Mouse (Mus musculus): ENCODE data around the gene Ndufb4.
"Not testable (repeated sequence)": the region's sequence is repeated elsewhere in the genome, so short reads cannot be mapped to it uniquely, and the experiment has no call there.

Gene Ndufb4

DNA sequence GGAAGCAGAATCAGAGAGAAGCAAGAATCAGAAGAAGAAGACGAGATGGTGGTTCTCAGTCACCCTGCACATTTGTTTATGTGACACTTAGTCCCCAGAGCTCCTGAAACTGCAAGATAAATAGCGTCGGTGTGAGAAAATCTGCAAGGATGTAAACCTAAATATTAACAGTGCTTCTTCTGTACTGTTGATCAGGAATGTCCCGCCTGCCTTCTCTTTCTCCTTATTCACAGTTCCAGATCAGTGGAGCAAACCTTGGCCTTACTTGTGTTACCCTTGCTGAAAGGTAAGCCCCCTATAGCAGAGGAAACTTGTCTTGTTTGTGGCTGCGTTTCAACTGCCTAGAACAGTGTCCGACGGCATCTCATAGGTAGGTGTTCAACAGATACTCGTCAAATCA, 23.3 kb upstream of the Ndufb4 start:
- no peak for DNase-seq (ENCODE audit: low read depth, low spot score)

DNA sequence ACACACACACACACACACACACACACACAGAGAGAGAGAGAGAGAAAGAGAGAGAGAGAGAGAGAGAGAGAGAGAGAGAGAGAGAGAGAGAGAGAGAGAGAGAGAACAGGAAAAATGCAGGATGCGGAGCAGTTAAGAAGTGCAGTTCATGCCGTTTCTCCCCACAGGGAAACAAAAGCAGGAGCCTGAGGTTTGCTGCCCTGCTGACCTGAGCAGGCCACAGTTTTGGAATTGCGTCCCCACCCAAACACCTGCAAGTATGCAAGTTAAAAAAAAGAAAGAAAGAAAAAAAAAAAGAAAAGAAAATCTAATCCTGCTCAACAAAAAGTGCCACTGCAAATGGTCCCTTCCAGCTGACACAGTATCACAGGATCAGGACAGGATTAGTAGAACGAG, 22.4 kb upstream of the Ndufb4 start:
- DNase-seq (ENCODE audit: low read depth, low spot score), result no peak

DNA sequence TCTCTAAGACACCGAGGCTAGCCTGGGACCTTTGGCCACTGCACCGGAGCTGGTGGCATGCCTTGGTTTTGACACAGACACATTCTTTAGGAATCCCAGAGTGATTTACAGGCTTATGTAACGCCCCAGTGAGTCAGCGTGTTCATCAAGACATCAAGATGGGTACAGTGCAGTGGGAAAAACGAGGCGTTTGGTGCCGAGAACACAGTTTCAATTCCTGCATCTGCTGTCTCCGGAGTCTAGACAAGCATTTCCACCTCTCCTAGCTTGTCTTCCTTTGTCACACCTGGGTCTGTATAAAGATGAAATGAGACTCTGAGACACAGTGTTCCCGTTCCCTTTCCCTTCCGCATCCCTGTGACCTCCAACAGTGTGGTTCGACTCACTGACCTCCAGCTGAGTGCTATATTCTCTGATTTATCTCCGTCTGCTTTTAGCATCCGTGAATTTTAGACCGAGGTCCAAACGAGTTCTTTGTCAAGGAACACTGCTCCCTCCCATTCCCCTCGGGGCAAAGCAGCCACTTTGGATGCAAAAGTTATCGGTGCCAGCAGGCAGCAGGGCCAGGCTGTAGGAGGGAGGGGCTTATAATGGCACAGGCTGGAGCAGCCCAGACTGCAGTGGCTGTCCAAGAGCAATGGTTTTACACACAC, 21.9 kb upstream of the Ndufb4 start:
- no peak for DNase-seq (ENCODE audit: low read depth, low spot score)

DNA sequence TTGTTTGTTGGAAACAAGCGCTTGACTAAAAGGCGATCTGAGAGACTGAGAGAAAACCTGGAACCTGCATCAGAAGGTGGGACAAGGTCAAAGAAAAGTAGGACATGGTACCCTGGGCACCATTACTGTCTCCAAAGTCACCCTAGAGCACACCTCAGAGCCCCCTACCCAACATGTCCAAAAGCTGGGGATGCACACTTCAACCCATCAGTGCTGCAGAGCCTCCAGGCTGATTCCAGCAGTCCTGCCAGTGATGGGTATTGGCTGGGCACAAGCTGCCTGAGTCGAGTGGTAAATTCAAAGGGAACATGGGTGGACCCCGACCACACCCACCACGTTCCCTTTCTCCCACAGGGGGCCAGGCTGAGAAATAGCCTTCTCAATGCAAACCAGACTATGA, 21.1 kb upstream of the Ndufb4 start:
- DNase-seq (ENCODE audit: low read depth, low spot score), result no peak

DNA sequence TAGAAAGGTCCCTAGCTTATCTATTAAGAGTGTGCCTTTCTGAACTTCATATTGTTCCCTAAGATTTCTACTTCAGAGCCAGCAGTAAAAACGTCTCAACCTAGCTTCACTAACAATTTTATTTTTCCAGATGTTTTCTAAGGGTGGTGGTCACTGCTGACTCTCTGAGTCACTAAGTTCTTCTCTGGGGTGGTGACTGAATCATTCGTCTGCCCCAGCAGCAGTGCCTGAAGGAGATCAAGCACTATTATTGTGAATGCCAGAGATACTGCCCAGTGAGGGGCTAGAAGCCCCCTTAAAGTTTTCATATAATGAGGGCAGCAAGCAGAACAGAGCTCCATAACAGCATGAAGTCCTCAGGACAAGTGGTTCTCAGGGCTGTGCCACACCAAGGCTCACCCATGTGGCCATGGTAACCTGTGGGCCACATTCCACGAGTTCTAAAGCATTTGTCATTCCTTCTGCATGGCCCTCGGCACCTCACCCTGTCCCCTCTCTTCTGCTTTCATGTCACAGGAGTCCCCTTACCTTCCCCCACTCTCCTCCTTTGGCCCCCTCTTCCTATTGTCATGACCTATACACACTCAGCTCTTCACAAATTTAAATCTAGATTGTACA, 16.5 kb upstream of the Ndufb4 start:
- DNase-seq (ENCODE audit: low read depth, low spot score), result no peak

DNA sequence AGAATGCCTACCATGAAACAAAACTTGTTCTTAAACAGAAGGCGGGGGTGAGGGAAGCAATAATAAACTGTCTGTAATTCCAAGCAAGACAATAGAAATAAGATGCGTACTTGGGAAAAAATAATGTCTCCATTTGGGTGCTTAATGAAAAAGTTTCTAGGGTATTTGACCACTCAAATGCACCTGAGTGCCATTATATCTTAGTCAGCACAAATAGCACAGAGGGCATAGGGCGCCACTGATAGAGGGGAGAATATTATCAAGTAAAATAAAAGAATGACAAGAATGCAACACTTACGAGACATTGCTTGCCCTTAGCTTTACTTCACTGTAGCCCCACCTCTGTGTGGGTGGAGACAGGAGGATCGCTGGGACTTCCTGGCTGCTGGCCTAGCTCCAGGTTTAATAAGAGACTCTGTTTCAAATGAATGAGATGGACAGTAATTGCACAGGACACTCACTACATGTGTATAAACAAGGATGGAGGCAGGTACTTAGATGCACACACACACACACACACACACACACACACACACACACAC, 11.2 kb upstream of the Ndufb4 start:
- no peak for DNase-seq (ENCODE audit: low read depth, low spot score)

DNA sequence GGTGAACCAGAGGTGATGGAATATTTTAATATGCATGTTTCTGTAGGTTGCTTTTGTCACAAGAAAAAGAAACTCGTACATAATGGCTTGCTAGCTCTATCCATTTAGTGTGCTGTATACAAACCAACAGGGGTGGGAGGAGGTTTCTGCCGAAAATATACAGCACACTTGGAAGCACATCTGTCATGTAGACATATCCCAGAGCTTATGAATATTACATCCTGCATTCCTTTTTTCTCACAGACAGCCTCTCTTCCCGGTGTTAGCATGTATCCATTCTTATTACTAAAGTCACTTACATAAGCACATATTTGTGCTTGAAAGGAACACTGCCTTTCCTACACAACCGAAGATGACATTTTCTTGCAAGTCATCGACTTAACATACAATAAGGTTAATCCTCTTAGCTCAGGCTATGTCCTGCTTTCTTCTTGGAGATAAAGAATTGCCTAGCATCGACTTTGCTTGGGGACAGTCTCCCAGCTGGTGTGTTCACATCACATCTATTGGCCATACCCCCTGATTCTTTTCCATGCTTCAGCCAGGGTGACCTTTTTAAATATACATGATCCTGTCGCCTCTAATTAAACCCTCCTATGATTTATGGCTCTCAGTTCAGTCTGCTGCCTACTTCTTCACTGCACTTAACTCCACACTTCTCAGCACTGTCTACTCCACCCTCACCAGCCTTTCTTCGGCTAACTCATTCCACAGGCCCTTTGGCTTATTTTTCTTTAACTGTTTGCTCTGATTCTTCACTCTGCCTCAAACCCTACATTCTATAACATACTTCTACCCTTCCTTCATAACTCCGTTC, 9.6 kb upstream of the Ndufb4 start:
- no peak for DNase-seq (ENCODE audit: low read depth, low spot score)

DNA sequence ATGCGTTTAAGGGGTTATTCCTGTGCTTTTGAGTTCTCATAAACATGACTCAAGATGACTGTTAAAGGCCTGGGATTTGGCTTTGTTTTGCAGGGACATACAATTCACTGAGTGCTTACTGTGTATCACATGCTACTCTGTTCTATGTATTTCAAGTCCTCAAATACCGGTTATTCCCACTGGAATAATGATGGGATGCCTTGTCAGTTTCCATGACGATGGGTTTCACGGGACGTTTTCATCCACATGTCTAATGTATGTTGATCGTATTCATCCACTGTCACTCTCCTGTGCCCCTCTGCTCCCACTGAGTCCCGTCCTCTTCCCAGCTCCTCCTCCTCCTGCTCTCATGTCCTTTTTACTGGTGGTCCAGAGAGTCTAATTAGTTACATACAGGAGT, 2.5 kb upstream of the Ndufb4 start:
- no peak for DNase-seq (ENCODE audit: low read depth, low spot score)

DNA sequence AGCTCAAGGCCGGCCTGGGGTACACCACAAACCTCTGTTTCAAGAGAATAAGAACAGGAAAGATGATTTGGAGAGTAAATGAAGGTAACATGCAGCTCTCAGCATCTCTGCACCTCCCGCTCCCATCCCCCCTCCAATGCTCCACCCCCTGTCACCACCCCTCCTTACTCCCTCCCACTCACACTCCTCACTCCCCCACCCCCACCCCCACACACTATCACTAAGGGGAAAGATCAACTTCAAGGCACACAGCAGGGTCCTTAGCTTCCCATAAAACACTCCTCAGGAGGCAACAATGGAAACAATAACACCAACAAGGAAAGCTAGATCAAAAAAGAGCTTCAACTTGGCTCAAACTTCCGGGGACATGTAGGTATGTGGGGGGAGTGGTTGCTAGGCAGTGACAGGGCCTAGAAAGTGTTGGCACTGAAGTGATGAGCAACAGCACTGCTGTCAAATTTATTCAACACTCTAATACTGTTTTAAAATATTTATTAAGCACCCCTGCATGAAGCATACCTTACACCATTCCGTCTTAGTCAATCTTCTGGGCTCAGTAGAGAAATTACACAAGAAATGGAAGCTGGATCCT, 1.6 kb upstream of the Ndufb4 start:
- DNase-seq (ENCODE audit: low read depth, low spot score), result no peak

DNA sequence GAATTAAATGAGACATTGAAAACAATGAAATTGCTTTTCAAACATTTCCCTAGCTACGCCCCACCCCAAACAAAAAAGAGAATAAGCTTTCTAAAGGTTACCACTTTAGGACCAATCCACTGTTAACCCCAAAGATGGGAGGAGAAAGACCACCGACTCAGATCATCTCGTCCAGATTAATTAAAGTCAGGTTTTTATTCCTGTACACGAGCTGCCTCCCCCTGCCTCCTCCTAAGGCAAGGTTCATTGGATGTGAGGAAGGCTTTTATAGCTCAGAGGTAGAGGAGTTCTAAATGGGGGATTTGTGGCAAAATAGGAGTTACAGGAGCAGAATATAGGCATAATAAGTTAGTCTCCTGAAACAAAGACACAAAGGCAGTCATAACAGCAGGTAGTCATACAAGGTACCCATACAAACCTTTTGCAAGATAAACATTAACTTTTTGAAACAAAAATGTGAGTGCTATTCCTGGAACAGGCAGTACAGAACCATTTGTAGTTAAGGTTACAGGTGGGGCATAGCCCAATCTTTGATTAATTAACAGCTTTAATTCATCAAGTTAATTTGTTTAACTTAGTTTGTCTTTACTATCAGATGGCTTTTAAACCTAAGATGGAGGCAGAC, 690 bp upstream of the Ndufb4 start:
- DNase-seq (ENCODE audit: low read depth, low spot score), result no peak

DNA sequence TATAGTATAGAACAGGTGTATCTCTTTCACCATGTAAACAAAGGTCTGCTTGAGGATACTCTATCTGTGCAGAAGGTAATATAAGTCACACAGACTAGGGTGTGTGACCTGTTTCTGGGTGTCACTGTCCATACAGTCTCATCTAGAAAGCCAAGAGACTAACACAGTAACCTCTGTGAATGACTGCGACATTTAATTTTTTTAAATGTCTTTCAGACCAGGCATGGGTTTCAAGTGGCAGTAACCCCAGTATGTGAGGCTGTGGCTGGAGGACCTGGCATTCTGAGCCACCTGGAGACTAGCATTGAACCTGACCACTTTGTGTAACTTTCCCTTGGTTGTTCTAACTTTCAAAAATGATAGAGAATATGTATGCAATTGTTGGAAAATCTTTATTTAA, 1.2 kb downstream of the Ndufb4 start:
- no peak for DNase-seq (ENCODE audit: low read depth, low spot score)

DNA sequence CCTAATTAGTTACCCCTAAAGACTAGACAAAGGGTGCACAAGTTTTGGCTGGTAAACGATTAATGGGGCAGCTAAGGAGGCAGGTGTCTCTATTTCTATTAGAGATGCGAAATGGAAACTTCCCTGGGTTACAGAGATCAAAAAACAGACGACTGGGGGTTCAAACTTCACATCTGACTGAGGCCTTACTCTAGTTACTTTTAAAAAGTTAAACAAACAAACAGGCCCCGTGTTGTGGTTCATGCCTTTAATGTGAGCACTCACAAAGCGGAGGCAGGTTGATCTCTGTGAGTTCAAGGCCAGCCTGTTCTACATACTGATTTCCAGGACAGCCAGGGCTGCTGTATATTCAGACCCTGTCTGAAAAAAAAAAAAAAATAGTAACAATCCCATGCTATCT, 1.6 kb downstream of the Ndufb4 start:
- no peak for DNase-seq (ENCODE audit: low read depth, low spot score)

DNA sequence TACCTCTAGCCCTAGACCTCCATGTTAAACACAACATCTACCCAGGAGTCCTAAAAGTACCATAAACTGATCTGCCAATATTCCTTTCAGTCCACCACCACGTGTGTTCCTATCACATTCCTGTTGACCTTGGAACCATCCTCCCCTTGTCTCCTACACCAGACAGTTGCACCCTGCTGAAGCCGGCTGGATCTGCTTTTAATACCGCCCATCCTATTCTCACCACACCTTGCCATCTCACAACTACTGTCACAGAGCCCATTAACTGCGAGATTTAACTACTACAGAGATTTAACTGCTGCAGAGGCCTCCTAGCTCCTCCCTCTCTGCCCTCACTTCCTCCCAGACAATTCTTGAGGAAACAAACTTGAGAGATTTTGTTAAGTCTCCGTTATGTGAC, 2.8 kb downstream of the Ndufb4 start:
- no peak for DNase-seq (ENCODE audit: low read depth, low spot score)

DNA sequence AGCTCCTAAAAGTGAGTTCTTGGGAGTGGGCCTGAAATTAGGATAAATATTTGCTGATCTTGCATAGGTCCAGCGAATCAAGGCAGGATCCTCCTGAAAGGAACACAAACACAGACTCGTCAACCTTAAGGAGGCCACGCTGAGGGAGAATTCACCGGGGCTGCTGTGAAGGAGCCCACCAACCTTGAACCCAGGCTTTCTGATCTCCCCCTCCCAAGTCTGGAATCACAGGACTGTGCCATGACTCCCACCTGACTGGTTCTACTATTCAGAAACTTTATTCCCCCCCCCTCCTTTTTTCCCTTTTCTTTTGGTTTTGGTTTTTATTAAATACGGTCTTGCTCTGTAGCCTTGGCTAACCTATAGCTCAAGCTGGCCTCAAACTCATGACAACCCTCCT, 5.2 kb downstream of the Ndufb4 start:
- DNase-seq (ENCODE audit: low read depth, low spot score), result no peak

DNA sequence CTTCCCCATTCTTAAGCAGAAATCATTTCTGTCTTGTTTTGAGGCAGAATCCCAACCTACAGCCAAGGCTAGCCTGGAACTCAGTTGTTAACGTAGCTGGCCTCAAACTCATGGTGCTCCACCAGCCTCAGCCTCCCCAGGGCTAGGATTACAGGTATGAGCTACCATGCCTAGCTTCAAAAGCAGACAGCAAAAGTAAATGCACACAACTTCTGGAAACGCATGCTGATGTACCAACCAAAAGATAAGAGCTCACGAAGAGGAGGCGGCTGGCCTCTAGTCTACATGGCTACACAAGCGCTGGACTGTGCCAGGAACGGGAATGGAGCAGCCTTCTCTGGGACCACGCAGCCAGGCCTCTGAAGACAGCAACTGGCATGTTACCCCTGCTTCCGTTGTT, 6.3 kb downstream of the Ndufb4 start:
- no peak for DNase-seq (ENCODE audit: low read depth, low spot score)

DNA sequence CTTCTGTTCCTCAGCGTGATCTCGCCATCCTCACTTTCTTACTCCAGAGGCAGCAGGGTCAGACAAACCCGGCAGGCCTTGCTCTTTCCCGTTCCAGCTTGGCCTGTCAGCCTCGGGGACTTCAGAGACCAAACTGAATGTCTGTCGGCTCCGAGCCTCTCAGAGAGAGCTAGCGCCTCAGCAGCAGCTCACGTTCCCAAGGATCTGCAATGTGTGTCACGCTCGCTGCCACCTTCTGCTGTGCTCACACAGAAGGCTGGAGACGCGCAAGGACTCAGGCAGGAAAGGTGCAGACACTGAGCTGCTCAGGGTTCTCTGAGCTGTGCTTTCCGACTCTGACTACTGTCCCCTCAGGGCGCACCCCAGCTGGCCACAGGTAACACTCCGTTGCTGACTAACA, 7.2 kb downstream of the Ndufb4 start:
- DNase-seq (ENCODE audit: low read depth, low spot score), result no peak

DNA sequence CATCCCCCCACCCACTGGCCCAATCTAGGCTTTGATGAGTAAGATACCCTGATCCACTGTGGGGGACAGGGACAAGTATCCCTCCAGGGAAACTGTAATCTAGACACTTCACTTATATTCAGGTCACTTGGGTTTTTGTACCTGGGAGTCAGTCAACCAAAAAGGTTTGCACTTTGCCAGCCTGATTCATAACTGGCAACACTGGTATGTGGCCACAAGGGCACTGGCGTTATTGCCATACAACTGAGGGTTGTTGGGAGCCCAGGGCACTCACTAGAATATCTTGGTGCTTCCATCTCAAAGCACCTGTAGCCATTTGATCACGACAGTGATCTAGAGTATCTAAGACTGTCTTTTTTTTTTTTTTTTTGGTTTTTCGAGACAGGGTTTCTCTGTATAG, 8.5 kb downstream of the Ndufb4 start:
- DNase-seq (ENCODE audit: low read depth, low spot score), result no peak

DNA sequence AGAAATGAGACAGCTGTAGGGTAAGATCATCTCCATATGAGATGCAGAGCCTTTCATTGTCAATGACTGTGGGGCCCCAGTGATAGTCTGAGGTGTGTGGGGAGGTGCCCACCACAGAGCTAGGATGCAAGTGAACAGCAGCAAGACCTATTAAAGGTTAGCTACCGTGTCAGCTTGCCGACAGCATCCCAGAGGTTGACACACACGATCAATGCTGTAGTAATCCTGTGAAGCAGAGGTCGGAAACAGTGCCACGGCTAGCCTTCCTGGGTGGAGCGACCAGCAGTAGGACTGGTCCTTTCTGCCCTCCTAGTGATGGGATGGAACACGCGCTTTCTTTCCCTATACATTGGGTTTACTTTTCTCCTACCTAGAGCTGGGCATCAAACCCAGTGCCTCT, 9.0 kb downstream of the Ndufb4 start:
- DNase-seq (ENCODE audit: low read depth, low spot score), result no peak

DNA sequence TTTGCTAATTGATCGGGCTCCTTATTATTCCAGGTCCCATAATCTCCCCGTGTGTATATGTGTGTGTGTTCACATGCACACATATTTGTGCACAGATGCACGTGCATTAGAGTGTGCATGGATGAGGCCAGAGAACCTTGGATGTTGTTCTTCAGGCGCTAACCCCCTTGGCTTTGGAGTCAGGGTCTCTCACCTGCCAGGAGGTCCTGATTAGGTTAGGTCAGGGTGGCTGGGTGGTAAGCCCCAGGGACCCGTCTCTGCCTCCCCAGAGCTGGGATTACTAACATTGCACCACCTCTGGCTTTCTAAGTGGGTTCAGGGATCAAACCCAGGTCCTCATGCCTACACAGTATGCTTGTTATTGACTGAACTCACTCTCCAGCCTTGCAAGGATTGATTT, 9.8 kb downstream of the Ndufb4 start:
- no peak for DNase-seq (ENCODE audit: low read depth, low spot score)

DNA sequence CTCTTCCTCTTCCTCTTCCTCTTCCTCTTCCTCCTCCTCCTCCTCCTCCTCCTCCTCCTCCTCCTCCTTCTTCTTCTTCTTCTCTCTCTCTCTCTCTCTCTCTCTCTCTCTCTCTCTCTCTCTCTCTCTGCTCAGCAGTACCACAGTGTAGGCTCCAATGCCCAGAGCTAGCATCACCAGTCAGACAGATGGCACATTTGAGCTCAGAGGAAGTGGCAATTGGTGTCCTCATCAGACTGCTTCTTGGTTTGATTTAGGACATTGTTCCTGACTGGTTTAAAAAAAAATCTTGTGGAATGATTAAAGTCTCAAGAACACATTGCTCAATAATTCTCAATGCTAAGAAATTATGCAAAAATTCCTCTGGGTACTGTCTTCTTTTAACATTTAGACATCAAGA, 13.7 kb downstream of the Ndufb4 start:
- not testable (repeated sequence) for DNase-seq (ENCODE audit: low read depth, low spot score)

DNA sequence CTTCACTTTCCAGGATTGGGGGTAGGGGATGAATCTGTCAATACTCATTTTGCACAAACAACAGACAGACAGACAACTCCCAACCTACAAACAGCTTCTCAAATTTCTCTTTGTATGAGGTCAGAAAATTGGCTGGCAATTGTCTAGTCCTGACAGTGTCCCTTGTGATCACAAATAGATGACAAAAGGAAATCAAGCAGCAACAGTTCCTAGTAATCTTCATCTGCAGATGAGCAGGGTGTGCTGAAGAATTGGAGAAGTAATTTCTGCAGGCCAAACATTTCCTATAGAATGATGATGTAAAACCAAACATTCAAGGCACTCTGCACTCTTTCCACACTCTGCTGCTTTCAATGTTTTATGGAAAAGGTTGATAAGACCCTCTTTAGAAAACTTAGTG, 16.5 kb downstream of the Ndufb4 start:
- DNase-seq (ENCODE audit: low read depth, low spot score), result no peak

DNA sequence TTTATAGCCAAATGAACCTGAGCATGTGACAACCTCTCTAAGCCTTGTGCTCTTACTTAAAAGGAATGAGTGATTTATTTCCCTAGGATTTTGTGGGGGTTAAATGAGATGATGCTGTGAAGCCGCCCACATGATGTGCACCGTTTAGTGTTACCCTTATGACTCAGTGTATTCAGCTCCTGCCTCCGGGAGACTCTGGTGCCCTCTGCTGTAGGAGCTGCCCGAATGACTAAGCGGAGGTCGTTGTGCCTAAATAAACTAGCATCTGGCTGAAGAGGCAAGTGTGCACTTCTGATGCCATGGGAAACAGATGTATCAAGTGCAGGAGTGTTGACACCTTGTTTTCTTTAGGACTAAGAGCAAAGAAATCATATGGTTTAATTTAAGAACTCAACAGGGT, 18.1 kb downstream of the Ndufb4 start:
- no peak for DNase-seq (ENCODE audit: low read depth, low spot score)

Measured in embryo, embryonic 11.5 days (tissue).